Mouse (Mus musculus): ENCODE data around the gene Cobl. TPM values are rescaled to one million over a fixed set of nuclear protein-coding genes. Genes with fewer than 3 reads are reported as not detected.

Gene Cobl
- polyA plus RNA-seq, 1 experiment: 0.01 TPM

DNA sequence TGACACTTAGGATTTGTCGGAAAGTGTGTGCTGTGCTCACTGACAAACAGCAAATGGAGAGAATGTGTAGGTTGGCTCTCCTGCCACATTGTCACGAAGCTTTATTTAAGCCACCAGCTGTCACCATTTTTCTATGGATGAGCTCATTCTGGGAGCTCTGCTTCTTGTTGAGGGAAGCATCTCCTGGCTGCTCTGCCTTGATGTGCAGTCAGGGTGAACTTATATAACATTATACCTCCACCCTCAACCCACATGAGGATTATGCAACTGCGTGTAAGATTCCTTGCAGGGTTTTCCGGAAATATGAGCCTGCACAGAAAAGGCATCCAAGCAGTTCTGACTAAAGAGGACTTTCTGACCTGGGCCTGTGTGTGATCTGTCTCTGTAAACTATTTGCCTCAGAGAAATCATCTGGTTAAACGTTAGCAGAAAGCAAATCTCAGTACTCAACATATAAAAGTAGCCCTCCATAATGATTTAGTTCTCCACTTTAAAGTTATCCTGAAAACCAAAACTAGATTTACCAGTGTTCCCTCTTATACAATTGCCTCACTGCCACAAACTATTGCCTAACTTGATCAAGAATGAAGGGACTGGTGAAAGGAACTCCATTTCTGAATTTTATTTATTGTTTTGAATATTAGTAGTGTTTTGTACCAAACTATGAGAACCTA is 9.0 kb upstream of the Cobl start:
- H3K9me3 ChIP-seq (ENCODE audit: control insufficient read depth, low read length): no peaks in the 10 kb centered on the region
- H3K27me3 ChIP-seq (ENCODE audit: control insufficient read depth): no peaks in the 10 kb centered on the region
- TF ChIP-seq GATA1 (IDR thresholded peaks at IDR 0.05; ENCODE audit: low read length) (no peak), TAL1 (IDR thresholded peaks at IDR 0.05; ENCODE audit: low read length) (no peak)
- no peaks in the 10 kb centered on the region for H3K36me3 ChIP-seq (ENCODE audit: control insufficient read depth)
- no peak overlapping the region for H3K4me3 ChIP-seq (replicated peaks)
- no peaks in the 10 kb centered on the region for H3K4me1 ChIP-seq (ENCODE audit: control insufficient read depth)

DNA sequence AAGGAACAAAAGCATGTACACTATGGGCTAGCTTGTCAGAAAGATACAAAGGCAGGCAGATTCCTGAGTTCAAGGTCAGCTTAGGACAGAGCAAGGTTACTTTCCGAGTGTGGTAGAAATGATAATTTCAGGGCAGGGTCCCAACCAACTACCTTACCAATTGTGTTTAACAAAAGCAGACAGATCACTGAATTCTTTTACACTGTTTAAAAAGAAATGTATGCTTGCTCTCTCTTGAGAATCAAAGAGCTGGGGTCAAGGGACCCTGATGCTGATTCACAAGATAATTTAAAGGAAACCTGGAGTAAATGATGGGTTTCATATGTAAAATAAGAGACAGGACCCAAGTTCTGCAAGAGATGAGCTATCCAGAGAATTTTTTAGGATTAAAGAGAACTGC is 4.9 kb upstream of the Cobl start:
- Histone ChIP-seq H3K27me3 (ENCODE audit: control insufficient read depth) (peaks cover 13% of the 10 kb centered on the region), H3K4me1 (ENCODE audit: control insufficient read depth) (no peaks in the 10 kb centered on the region), H3K9me3 (ENCODE audit: control insufficient read depth, low read length) (no peaks in the 10 kb centered on the region), H3K4me3 (replicated peaks) (no peak overlapping the region), H3K36me3 (ENCODE audit: control insufficient read depth) (no peaks in the 10 kb centered on the region)
- TF ChIP-seq GATA1 (IDR thresholded peaks at IDR 0.05; ENCODE audit: low read length) (no peak), TAL1 (IDR thresholded peaks at IDR 0.05; ENCODE audit: low read length) (no peak)

DNA sequence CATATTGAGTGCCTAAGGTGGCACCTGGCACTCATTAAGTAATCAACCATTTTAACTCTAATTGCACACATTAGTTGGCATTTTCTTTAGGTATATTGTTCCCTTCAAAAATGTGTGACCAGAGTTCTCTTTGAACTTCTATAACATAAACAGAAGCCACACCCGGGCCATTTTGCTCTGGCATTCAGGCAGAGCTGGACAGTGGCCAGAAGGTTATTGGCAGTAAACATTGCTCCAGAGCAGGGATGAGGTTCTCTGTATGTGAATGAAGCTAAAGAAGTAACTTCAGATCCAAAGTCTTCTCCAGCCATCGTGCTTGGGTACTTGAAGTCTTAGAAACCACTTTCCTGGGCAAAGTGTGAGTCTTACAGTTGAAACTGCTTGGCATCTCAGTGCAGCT is 3.9 kb upstream of the Cobl start:
- H3K4me1 ChIP-seq (ENCODE audit: control insufficient read depth): no peaks in the 10 kb centered on the region
- H3K9me3 ChIP-seq (ENCODE audit: control insufficient read depth, low read length): no peaks in the 10 kb centered on the region
- TF ChIP-seq TAL1 (IDR thresholded peaks at IDR 0.05; ENCODE audit: low read length) (no peak), GATA1 (IDR thresholded peaks at IDR 0.05; ENCODE audit: low read length) (no peak)
- no peak overlapping the region for H3K4me3 ChIP-seq (replicated peaks)
- peaks cover 22% of the 10 kb centered on the region for H3K27me3 ChIP-seq (ENCODE audit: control insufficient read depth)
- no peaks in the 10 kb centered on the region for H3K36me3 ChIP-seq (ENCODE audit: control insufficient read depth)

DNA sequence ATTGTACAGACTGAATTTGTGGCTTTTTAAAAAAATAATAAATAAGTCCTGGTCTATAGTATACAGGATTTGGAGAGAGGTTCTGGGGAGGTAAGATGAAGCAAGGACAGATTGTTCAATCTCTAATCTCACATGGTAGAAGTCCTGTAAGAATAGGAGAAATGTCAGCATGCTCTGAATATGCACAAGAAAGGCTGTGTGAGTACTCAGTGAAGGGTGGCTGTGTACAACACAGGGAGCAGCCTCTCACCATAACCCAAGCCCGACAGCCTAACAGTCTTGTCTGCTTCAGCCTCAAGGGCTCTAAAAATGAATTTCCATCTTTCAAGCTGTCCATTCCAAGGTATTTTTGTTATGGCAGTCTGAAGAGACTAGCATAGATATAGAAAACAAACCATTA is 3.1 kb upstream of the Cobl start:
- Histone ChIP-seq H3K36me3 (ENCODE audit: control insufficient read depth) (no peaks in the 10 kb centered on the region), H3K4me1 (ENCODE audit: control insufficient read depth) (no peaks in the 10 kb centered on the region), H3K4me3 (replicated peaks) (no peak overlapping the region), H3K27me3 (ENCODE audit: control insufficient read depth) (peaks cover 24% of the 10 kb centered on the region), H3K9me3 (ENCODE audit: control insufficient read depth, low read length) (no peaks in the 10 kb centered on the region)
- TF ChIP-seq GATA1 (IDR thresholded peaks at IDR 0.05; ENCODE audit: low read length) (no peak), TAL1 (IDR thresholded peaks at IDR 0.05; ENCODE audit: low read length) (no peak)

DNA sequence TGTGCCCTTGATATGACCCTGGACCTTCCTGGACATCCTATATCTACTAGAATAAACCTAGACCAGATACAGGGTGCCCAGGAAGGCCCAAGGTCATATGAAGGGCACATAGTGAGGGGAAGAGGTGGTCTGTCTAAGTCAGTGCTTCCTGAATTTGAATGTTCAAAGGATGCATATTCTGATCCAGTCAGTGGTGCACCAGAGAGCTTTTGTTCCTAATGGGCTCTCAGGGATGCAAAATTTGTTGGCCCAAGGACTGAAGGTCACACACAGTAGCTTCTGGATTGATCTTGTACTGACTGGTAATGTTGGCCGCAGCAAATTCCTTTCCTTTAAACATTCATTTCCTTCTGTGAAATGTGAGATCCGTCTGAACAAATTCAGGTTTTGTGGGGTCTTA is 2.5 kb upstream of the Cobl start:
- no peaks in the 10 kb centered on the region for H3K9me3 ChIP-seq (ENCODE audit: control insufficient read depth, low read length)
- H3K27me3 ChIP-seq (ENCODE audit: control insufficient read depth): peaks cover 24% of the 10 kb centered on the region
- TF ChIP-seq TAL1 (IDR thresholded peaks at IDR 0.05; ENCODE audit: low read length): no peak
- no peak for TF ChIP-seq GATA1 (IDR thresholded peaks at IDR 0.05; ENCODE audit: low read length)
- no peaks in the 10 kb centered on the region for H3K4me1 ChIP-seq (ENCODE audit: control insufficient read depth)
- no peaks in the 10 kb centered on the region for H3K36me3 ChIP-seq (ENCODE audit: control insufficient read depth)
- no peak overlapping the region for H3K4me3 ChIP-seq (replicated peaks)

- Histone ChIP-seq H3K4me3 (replicated peaks) (no peak overlapping the region), H3K36me3 (ENCODE audit: control insufficient read depth) (no peaks in the 10 kb centered on the region), H3K4me1 (ENCODE audit: control insufficient read depth) (no peaks in the 10 kb centered on the region), H3K27me3 (ENCODE audit: control insufficient read depth) (peaks cover 24% of the 10 kb centered on the region), H3K9me3 (ENCODE audit: control insufficient read depth, low read length) (no peaks in the 10 kb centered on the region)
- TF ChIP-seq TAL1 (IDR thresholded peaks at IDR 0.05; ENCODE audit: low read length): no peak
- no peak for TF ChIP-seq GATA1 (IDR thresholded peaks at IDR 0.05; ENCODE audit: low read length)
These were observed 1.8 kb upstream of the Cobl start for GRCm38 (mm10) chr11:12466606-12467005.

GRCm38 (mm10) chr11:12465229-12465628 is 469 bp upstream of the Cobl start:
- Histone ChIP-seq H3K4me3 (replicated peaks) (no peak overlapping the region), H3K4me1 (ENCODE audit: control insufficient read depth) (no peaks in the 10 kb centered on the region), H3K9me3 (ENCODE audit: control insufficient read depth, low read length) (no peaks in the 10 kb centered on the region), H3K27me3 (ENCODE audit: control insufficient read depth) (peaks cover 24% of the 10 kb centered on the region), H3K36me3 (ENCODE audit: control insufficient read depth) (no peaks in the 10 kb centered on the region)
- TF ChIP-seq TAL1 (IDR thresholded peaks at IDR 0.05; ENCODE audit: low read length): no peak
- no peak for TF ChIP-seq GATA1 (IDR thresholded peaks at IDR 0.05; ENCODE audit: low read length)

DNA sequence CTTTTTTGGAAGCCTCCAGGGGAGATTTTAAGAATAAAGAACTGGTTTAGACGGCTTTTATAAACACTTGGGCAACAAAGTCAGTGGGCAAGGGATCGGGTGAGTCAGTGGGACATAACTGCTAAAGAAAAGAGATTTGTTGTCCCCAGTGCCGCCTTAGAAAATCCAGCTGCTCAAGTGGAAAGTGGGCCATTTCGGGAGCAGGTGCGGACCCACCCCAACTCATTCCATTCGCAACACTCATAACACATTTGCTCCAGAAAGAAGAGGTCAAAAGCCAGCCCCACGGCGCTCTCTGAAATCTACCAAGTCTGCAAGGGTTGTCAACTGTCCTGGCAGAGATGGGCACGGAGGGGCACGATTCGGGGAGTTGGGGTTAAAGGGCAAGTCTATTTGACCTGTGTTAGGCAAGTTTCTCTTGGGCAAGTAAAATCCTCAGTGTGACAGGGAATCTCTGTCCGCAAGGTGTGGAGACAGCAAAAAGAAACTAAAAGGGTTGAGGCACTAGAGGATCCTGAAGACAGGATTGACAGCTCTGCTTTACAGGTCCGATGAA is 1.1 kb downstream of the Cobl start:
- Histone ChIP-seq H3K9me3 (ENCODE audit: control insufficient read depth, low read length) (no peaks in the 10 kb centered on the region), H3K4me1 (ENCODE audit: control insufficient read depth) (no peaks in the 10 kb centered on the region), H3K36me3 (ENCODE audit: control insufficient read depth) (no peaks in the 10 kb centered on the region), H3K27me3 (ENCODE audit: control insufficient read depth) (peaks cover 24% of the 10 kb centered on the region), H3K4me3 (replicated peaks) (peak overlapping the region; percentile 49)
- no peak for TF ChIP-seq GATA1 (IDR thresholded peaks at IDR 0.05; ENCODE audit: low read length)
- TF ChIP-seq TAL1 (IDR thresholded peaks at IDR 0.05; ENCODE audit: low read length): no peak

DNA sequence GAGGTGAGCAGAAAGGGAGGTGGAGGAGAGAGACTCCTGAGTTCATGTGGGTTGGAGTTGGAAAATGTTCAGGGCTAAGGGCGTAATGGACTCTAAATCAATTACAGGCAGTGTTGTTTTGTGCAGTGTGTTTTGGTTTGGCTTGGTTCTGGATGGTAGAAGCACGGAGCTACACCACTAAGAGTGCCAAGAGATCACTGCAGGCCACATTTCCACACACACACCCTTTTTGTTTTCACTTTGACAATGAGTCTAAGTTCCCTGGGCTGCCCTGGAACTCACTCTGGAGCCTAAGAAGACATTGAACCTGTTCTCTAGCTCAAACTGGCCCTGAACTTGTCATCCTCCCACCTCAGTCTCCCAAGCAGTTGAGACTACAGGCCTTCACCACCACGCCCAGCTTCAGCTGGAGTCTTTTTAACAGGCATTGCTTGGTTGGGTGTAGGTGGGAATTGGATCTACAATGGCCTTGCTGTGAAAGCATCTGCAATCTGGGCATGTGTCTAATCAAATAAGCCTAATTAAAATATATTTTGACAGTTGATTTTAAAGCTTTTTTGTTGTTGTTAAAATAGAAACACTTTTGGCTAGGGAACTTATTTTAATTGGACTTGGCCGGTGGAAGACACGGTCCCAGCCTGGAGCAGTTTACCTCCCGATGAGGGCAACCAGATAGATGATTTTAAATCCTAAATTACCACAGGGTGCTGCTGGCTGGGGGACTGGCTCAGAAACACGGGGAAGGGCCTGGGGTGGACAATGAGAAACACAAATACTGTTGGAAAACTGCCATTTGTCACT is 4.8 kb downstream of the Cobl start:
- Histone ChIP-seq H3K9me3 (ENCODE audit: control insufficient read depth, low read length) (no peaks in the 10 kb centered on the region), H3K4me1 (ENCODE audit: control insufficient read depth) (no peaks in the 10 kb centered on the region), H3K36me3 (ENCODE audit: control insufficient read depth) (no peaks in the 10 kb centered on the region), H3K4me3 (replicated peaks) (no peak overlapping the region), H3K27me3 (ENCODE audit: control insufficient read depth) (peaks cover 15% of the 10 kb centered on the region)
- TF ChIP-seq GATA1 (IDR thresholded peaks at IDR 0.05; ENCODE audit: low read length) (no peak), TAL1 (IDR thresholded peaks at IDR 0.05; ENCODE audit: low read length) (no peak)
